In genomic region chr7:114362166-114362565, GRCm38 (mm10) we compare ENCODE assay signal across 21 mouse cellular contexts.
"Had no signal": no experiment of that assay in that cellular context is flagged by ENCODE, and none has a peak within 500 bp of the region (broad histone marks: within the 10 kb centered on the region; RNA-seq: fewer than 3 reads in every experiment).

No protein-coding gene starts in this region.

- H3K4me2 ChIP-seq: heart, embryonic 11.5 days; heart, embryonic 13.5 days; heart, embryonic 15.5 days; hindbrain, embryonic 13.5 days; hindbrain, embryonic 15.5 days; limb, embryonic 12.5 days; liver, embryonic 12.5 days had no signal

- H3K9ac ChIP-seq: heart, embryonic 13.5 days; heart, embryonic 15.5 days; hindbrain, embryonic 13.5 days; hindbrain, embryonic 15.5 days; limb, embryonic 12.5 days; liver, embryonic 12.5 days; liver, embryonic 14.5 days had no signal

- DNase-seq: gastrocnemius, adult 2 months; gastrocnemius, postnatal 10 days; gastrocnemius, postnatal 25 days; heart, adult 18-20 months; heart, postnatal 14 days; heart, postnatal 36 days; kidney, postnatal 25 days; kidney, postnatal 4 days; liver had no signal

- H3K4me1 ChIP-seq: heart, embryonic 13.5 days; heart, embryonic 15.5 days; hindbrain, embryonic 13.5 days; hindbrain, embryonic 15.5 days; limb, embryonic 10.5 days; limb, embryonic 12.5 days; liver, embryonic 12.5 days had no signal

- H3K36me3 ChIP-seq: heart, embryonic 13.5 days; heart, embryonic 15.5 days; hindbrain, embryonic 13.5 days; hindbrain, embryonic 15.5 days; limb, embryonic 10.5 days; limb, embryonic 12.5 days; liver, embryonic 12.5 days had no signal

- ATAC-seq: hindbrain, postnatal 0 days; liver, embryonic 12.5 days had no signal

- H3K9me3 ChIP-seq: heart, embryonic 13.5 days; heart, embryonic 15.5 days; hindbrain, embryonic 13.5 days; hindbrain, embryonic 15.5 days; limb, embryonic 10.5 days; limb, embryonic 12.5 days; liver, embryonic 12.5 days had no signal

- H3K4me3 ChIP-seq: gastrocnemius, adult 2 months; heart, embryonic 13.5 days; heart, embryonic 15.5 days; hindbrain, embryonic 13.5 days; hindbrain, embryonic 15.5 days; layer of hippocampus, adult 2 months; left cerebral cortex, adult 2 months; limb, embryonic 10.5 days; limb, embryonic 12.5 days; liver, embryonic 12.5 days had no signal

- H3K27me3 ChIP-seq: heart, embryonic 13.5 days; heart, embryonic 15.5 days; hindbrain, embryonic 13.5 days; hindbrain, embryonic 15.5 days; limb, embryonic 12.5 days; liver, embryonic 12.5 days had no signal

- H3K27ac ChIP-seq: gastrocnemius, adult 2 months; heart, embryonic 13.5 days; heart, embryonic 15.5 days; hindbrain, embryonic 13.5 days; hindbrain, embryonic 15.5 days; hindbrain, postnatal 0 days; layer of hippocampus, adult 2 months; left cerebral cortex, adult 2 months; limb, embryonic 10.5 days; limb, embryonic 12.5 days; liver, embryonic 12.5 days; liver, embryonic 14.5 days had no signal
